Mouse (Mus musculus): ENCODE data around the gene Nmrk1.

DNA sequence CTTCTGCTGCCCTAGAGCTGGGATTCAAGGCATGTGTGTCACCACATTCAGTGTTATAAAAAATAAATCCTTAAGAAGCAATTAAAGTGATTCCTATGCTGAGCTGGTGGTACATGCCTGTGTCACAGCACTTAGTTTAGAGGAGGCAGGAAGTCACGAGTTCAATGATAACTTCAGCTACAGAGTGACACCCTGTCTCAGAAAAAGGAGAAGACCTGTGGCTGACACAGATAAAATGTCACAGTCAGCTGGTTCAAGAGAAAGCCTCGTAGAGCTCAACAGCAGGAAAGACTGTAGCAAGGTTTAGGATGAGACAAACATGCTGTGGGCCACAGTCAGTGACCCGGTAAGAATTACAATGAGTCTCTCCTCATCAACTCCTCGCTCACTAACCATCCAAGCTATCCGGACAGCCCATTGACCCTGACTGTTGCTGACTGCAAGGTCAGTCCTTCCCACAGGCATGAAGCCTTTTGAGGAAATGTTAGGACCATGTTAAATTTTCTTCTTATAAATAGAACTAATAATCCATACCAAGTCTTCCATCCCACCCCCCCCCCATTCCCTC, 15.2 kb downstream of the Nmrk1 start:
- TF ChIP-seq CTCF (IDR thresholded peaks at IDR 0.05; ENCODE audit: low read depth) (no peak), EP300 (IDR thresholded peaks at IDR 0.05; ENCODE audit: low read depth) (0 out of 2 replicates have a peak, but pooled peaks have one; percentile 35)
